Mouse (Mus musculus) lung, postnatal 0 days (tissue): ENCODE data around the gene Lrrtm4.

Experiments
- CTCF ChIP-seq: IDR thresholded peaks from 2 replicates; pipeline ENCODE4 v1.5.1; 2016; ENCODE audit warnings: antibody characterized with exemption, mild to moderate bottlenecking
- EP300 ChIP-seq: IDR thresholded peaks from 2 replicates; pipeline ENCODE4 v1.6.1; 2016; ENCODE audit warnings: antibody characterized with exemption, mild to moderate bottlenecking, control low read depth

GRCm38 (mm10) chr6:80352307-80352706 is 333.6 kb downstream of the Lrrtm4 start:
- TF ChIP-seq CTCF = no peak
- no peak for TF ChIP-seq EP300
